Mouse (Mus musculus) stomach, postnatal 0 days (tissue): Measurements from ENCODE around the gene Tmem255a.

ENCODE experiments used
- CTCF ChIP-seq: IDR thresholded peaks from 2 replicates; pipeline ENCODE4 v1.5.1; 2016; ENCODE audit warnings: antibody characterized with exemption, low read depth, mild to moderate bottlenecking, moderate library complexity
- EP300 ChIP-seq: optimal IDR thresholded peaks from 2 replicates; pipeline ENCODE3; 2016; ENCODE audit warnings: antibody characterized with exemption

- no peak for TF ChIP-seq CTCF
- no peak for TF ChIP-seq EP300
Observed at GRCm38 (mm10) chrX:38216986-38217675, 35.1 kb downstream of the Tmem255a start.
